Mouse (Mus musculus): ENCODE measurements around the gene Gm20498. TPM values are rescaled to one million over a fixed set of nuclear protein-coding genes. Genes with fewer than 3 reads are reported as not detected.

Gene Gm20498
- total RNA-seq, 2 experiments from 2014 or later, result 37.2 to 40.4 TPM

- no peak for DNase-seq (ENCODE audit: low spot score in 2 of 2)
Observed at GRCm38 (mm10) chr12:81333841-81334240, 198.9 kb downstream of the Gm20498 start.

- peak; percentile 23 to 24 for DNase-seq (ENCODE audit: low spot score in 2 of 2)
Observed at GRCm38 (mm10) chr12:81332875-81333421, 199.8 kb downstream of the Gm20498 start, which contains the start of gene Slc8a3. TSS of gene Slc8a3 (minus strand) at chr12:81333180.

- DNase-seq (ENCODE audit: low spot score in 2 of 2), result peak; percentile 19 to 21
Observed at GRCm38 (mm10) chr12:81331937-81332874, 200.5 kb downstream of the Gm20498 start.

GRCm38 (mm10) chr12:81331046-81331638 lies 201.6 kb downstream of the Gm20498 start:
- DNase-seq (ENCODE audit: low spot score in 2 of 2), result no peak

- no peak for DNase-seq (ENCODE audit: low spot score in 2 of 2)
Observed at GRCm38 (mm10) chr12:81324991-81325390, 207.7 kb downstream of the Gm20498 start.

- DNase-seq (ENCODE audit: low spot score in 2 of 2), result no peak
Observed at GRCm38 (mm10) chr12:81324116-81324515, 208.6 kb downstream of the Gm20498 start.

- no peak for DNase-seq (ENCODE audit: low spot score in 2 of 2)
Observed at GRCm38 (mm10) chr12:81321021-81321420, 211.7 kb downstream of the Gm20498 start.

- DNase-seq (ENCODE audit: low spot score in 2 of 2), result no peak
Observed at GRCm38 (mm10) chr12:81317811-81318210, 214.9 kb downstream of the Gm20498 start.

GRCm38 (mm10) chr12:81315953-81316352 lies 216.8 kb downstream of the Gm20498 start:
- DNase-seq (ENCODE audit: low spot score in 2 of 2), result no peak

Other genes with a start within 250 kb of the Gm20498 start
- gene Slc8a3, start 199.7 kb downstream of the Gm20498 start, total RNA-seq (2021), result under 1 TPM; 0.83 to 0.93 TPM
- gene Gm4787, start 153.4 kb downstream of the Gm20498 start, total RNA-seq (2021), result under 1 TPM; 0.80 TPM
- gene Adam4, start 111.0 kb downstream of the Gm20498 start, total RNA-seq (2021), result 1 to 10 TPM; 1.1 to 1.2 TPM
- 100 to 1,000 TPM in 1 of 2 experiments, 10 to 100 TPM in 1; 99.5 to 104 TPM for gene Cox16, start 47.8 kb downstream of the Gm20498 start, total RNA-seq (2021)
- gene Synj2bp, start within 50 bp of the Gm20498 start, total RNA-seq (2021), result 10 to 100 TPM; 30.3 to 32.5 TPM
- not detected for gene Adam21, start 35.6 kb upstream of the Gm20498 start, total RNA-seq (2021)
- gene Med6, start 62.1 kb upstream of the Gm20498 start, total RNA-seq (2021), result 10 to 100 TPM; 21.8 to 24.2 TPM
- 1 to 10 TPM; 3.5 to 4.1 TPM for gene Ttc9, start 98.3 kb upstream of the Gm20498 start, total RNA-seq (2021)
- 1 to 10 TPM in 1 of 2 experiments, under 1 TPM in 1; 0.89 to 2.8 TPM for gene Map3k9, start 248.3 kb upstream of the Gm20498 start, total RNA-seq (2021)